Mouse (Mus musculus) ES-E14 (cell line): ENCODE data around the gene Lama2. TPM values are rescaled to one million over a fixed set of nuclear protein-coding genes. Genes with fewer than 3 reads are reported as not detected.
"Not testable (repeated sequence)": the region's sequence is repeated elsewhere in the genome, so short reads cannot be mapped to it uniquely, and the experiment has no call there.

ENCODE experiments used
- DNase-seq: peaks from one replicate; pipeline ENCODE4 v3.0.0-alpha.2; 2013; ENCODE audit warnings: low read depth, low spot score
- H3K27ac ChIP-seq: 2 replicates; pipeline ENCODE4 v1.5.1; 2012; ENCODE audit warnings: low read depth, mild to moderate bottlenecking, low read length, moderate library complexity, mixed read lengths; ENCODE audit not compliant: poor library complexity, insufficient read depth, severe bottlenecking
- H3K36me3 ChIP-seq: 2 replicates; pipeline ENCODE4 v1.6.1; 2012; ENCODE audit warnings: mild to moderate bottlenecking, low read length, moderate library complexity, mixed read lengths; ENCODE audit not compliant: control insufficient read depth, poor library complexity, insufficient read depth, severe bottlenecking
- H3K4me1 ChIP-seq, 2 experiments: fragments of 150-350 bp in 1 of 2; sonication (generic) in 1 of 2; 2 replicates each; pipeline ENCODE4 v1.6.1; 2012; ENCODE audit warnings: low read length in 2 of 2, mild to moderate bottlenecking in 1 of 2, mixed read lengths in 1 of 2; ENCODE audit not compliant: control insufficient read depth in 2 of 2, insufficient read depth in 2 of 2, poor library complexity in 1 of 2
- H3K4me3 ChIP-seq, 2 experiments: fragments of 150-350 bp in 1 of 2; sonication (generic) in 1 of 2; 2 replicates each; pipeline ENCODE4 v1.5.1; 2012; ENCODE audit warnings: low read length in 2 of 2, low read depth in 1 of 2, mild to moderate bottlenecking in 1 of 2, mixed read lengths in 1 of 2; ENCODE audit not compliant: insufficient read depth in 1 of 2, poor library complexity in 1 of 2, severe bottlenecking in 1 of 2
- H3K9ac ChIP-seq: 2 replicates; pipeline ENCODE4 v1.6.1; 2012; ENCODE audit warnings: low read depth, mild to moderate bottlenecking, low read length, mixed read lengths; ENCODE audit not compliant: poor library complexity, insufficient read depth, severe bottlenecking
- H3K9me3 ChIP-seq: fragments of 150-350 bp; sonication (generic); 2 replicates; pipeline ENCODE4 v1.6.1; 2012; ENCODE audit warnings: low read depth, mild to moderate bottlenecking, low read length; ENCODE audit not compliant: control insufficient read depth, insufficient read depth
- CHD2 ChIP-seq: IDR thresholded peaks from 2 replicates; pipeline ENCODE4 v1.6.1; 2014; ENCODE audit warnings: mild to moderate bottlenecking, low read depth, low read length, inconsistent platforms
- HCFC1 ChIP-seq: IDR thresholded peaks from 2 replicates; pipeline ENCODE4 v1.6.1; 2012; ENCODE audit warnings: low read length, inconsistent platforms, borderline replicate concordance; ENCODE audit not compliant: insufficient read depth
- MAFK ChIP-seq: IDR thresholded peaks from 2 replicates; pipeline ENCODE4 v1.6.1; 2014; ENCODE audit warnings: mild to moderate bottlenecking, low read depth, low read length, inconsistent platforms; ENCODE audit not compliant: insufficient read depth
- ZC3H11A ChIP-seq: IDR thresholded peaks from 2 replicates; pipeline ENCODE4 v1.6.1; 2012; ENCODE audit warnings: low read depth, mild to moderate bottlenecking, inconsistent platforms, low read length, borderline replicate concordance
- ZNF384 ChIP-seq: IDR thresholded peaks from 2 replicates; pipeline ENCODE4 v1.6.1; 2012; ENCODE audit warnings: low read depth, low read length, inconsistent platforms
- in situ Hi-C, 2 experiments: fragments of 600-800 bp; cut with MboI; formaldehyde crosslinking; loops; one replicate each; pipeline ENCODE4 v1.15.1; 2025; ENCODE audit warnings: low sequenced_read_pairs in 2 of 2, inconsistent platforms in 1 of 2; ENCODE audit not compliant: unreplicated experiment in 2 of 2
- total RNA-seq: library from RNA; depleted of rRNA; stranded (reverse); fragments of 300-350 nt; gene quantifications from 2 replicates; pipeline ENCODE4 v1.2.3, GENCODE M21; 2012

The Lama2 gene
- total RNA-seq, 1 experiment, result 0.09 TPM

- H3K9me3 ChIP-seq, result no peaks in the 10 kb centered on the region
- H3K36me3 ChIP-seq, result no peaks in the 10 kb centered on the region
- no peaks in the 10 kb centered on the region for H3K4me1 ChIP-seq
- no peak overlapping the region for H3K4me3 ChIP-seq
- in situ Hi-C loops, result no loop called here
- no peak overlapping the region for H3K9ac ChIP-seq
- TF ChIP-seq MAFK (no peak), ZC3H11A (no peak), HCFC1 (no peak), CHD2 (no peak), ZNF384 (no peak)
- DNase-seq, result no peak
- H3K27ac ChIP-seq, result no peak overlapping the region
Observed at GRCm38 (mm10) chr10:26949667-26950066, 669.9 kb downstream of the Lama2 start.

- H3K4me1 ChIP-seq, result no peaks in the 10 kb centered on the region
- H3K9me3 ChIP-seq, result no peaks in the 10 kb centered on the region
- no peaks in the 10 kb centered on the region for H3K36me3 ChIP-seq
- no peak overlapping the region for H3K9ac ChIP-seq
- no peak for DNase-seq
- TF ChIP-seq ZC3H11A (no peak), CHD2 (no peak), MAFK (no peak), ZNF384 (no peak), HCFC1 (no peak)
- in situ Hi-C loops, result no loop called here
- no peak overlapping the region for H3K4me3 ChIP-seq
- H3K27ac ChIP-seq, result no peak overlapping the region
Observed at GRCm38 (mm10) chr10:26948331-26948730, 671.2 kb downstream of the Lama2 start.

GRCm38 (mm10) chr10:26939549-26939948, 680.0 kb downstream of the Lama2 start:
- Histone ChIP-seq H3K27ac (no peak overlapping the region), H3K4me1 (no peaks in the 10 kb centered on the region; a peak in 1 of 4 replicates), H3K9me3 (peaks cover 5% of the 10 kb centered on the region), H3K4me3 (no peak overlapping the region), H3K9ac (no peak overlapping the region), H3K36me3 (no peaks in the 10 kb centered on the region; the same call in 1 of the 2 replicates)
- no peak for TF ChIP-seq ZC3H11A
- TF ChIP-seq HCFC1, result no peak
- no peak for TF ChIP-seq ZNF384
- in situ Hi-C loops, result no loop called here
- DNase-seq, result no peak

- H3K27ac ChIP-seq, result peak overlapping the region; percentile 31; the same call in 1 of the 2 replicates
- in situ Hi-C loops, H3K4me1 ChIP-seq, H3K36me3 ChIP-seq, DNase-seq, H3K9ac ChIP-seq, H3K9me3 ChIP-seq, H3K4me3 ChIP-seq: not testable (repeated sequence)
Observed at GRCm38 (mm10) chr10:26938464-26938863, 681.1 kb downstream of the Lama2 start.

GRCm38 (mm10) chr10:26936056-26936455, 683.5 kb downstream of the Lama2 start:
- H3K9me3 ChIP-seq, H3K4me3 ChIP-seq, in situ Hi-C loops, DNase-seq, H3K36me3 ChIP-seq, H3K4me1 ChIP-seq, H3K27ac ChIP-seq, H3K9ac ChIP-seq: not testable (repeated sequence)
